Mouse (Mus musculus): ENCODE data around the gene Gm28053. TPM values are rescaled to one million over a fixed set of nuclear protein-coding genes. Genes with fewer than 3 reads are reported as not detected.

Gene Gm28053
- not detected in 2 replicates for polyA plus RNA-seq (2012; rRNA removed)

DNA sequence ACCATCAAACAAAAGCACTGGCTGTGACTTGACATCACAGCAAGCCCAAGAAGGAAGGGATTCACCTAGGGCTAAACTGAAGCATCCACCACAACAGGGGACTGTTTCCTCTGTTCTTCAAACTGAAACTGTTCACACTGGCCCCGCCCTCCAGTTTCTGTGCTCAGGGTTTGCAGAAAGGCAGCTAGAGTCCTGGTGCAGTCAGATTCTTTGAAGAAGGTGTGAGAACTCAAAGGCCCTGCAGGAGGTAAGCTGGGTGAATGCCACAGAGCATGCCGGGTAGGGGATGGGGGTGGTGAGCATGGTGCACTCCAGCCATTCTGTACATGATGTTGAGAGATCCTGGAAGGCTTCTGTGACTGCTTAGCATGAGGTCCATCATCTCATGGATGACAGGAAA is at the start of gene Gm28053, which contains the start of gene Gimap7:
Gm28053 (plus strand) TSS at position 153 of the 400 bp plus-strand sequence.
Gimap7 (plus strand) TSS at position 167 of the 400 bp plus-strand sequence.
- no peaks in the 10 kb centered on the region for H3K27me3 ChIP-seq (ENCODE audit: control insufficient read depth, insufficient read depth, low read length)
- H3K27ac ChIP-seq (ENCODE audit: insufficient read depth, low read depth, low read length): peak within 1 kb of the TSS; percentile 65
- peak within 1 kb of the TSS; percentile 58 for H3K4me3 ChIP-seq (ENCODE audit: low read depth, low read length)
- no peak for TF ChIP-seq CTCF (IDR thresholded peaks at IDR 0.05; ENCODE audit: extremely low read depth, insufficient read length, insufficient replicate concordance, low read depth, low read length)
- no peak for TF ChIP-seq POLR2A (IDR thresholded peaks at IDR 0.05; ENCODE audit: low read depth, low read length)
- 54% methylated on average over 2 of the region's 2 CpGs for WGBS
- no peaks in the 10 kb centered on the region for H3K36me3 ChIP-seq (ENCODE audit: control insufficient read depth, insufficient read depth, low read length)
- 0 out of 2 replicates have a peak, but pooled peaks cover 1% of the 10 kb centered on the region for H3K4me1 ChIP-seq (ENCODE audit: control insufficient read depth, insufficient read depth, insufficient read length, low read length)

DNA sequence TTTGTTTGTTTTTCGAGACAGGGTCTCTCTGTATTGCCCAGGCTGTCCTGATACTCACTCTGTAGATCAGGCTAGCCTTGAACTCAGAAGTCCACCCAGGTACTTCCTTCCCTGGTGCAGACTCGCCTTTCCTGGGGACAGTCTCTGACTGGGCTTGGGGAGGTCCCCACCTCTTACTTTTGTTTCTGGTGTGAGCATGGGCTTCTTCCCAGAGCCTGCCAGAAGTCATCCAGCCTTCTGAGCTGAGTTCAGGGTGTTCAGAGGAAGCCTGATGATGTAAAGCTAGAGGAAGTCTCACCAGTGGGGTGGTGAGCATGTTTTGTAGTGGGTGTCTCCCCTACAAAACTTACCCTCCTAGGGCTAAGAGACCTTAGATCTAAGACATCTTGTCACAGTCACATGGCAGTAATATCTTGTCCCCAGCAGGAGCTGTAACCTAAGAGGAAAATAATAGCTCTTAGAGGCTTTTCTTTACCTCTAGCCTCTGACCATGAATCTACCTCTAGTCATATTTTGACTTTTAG is 48.9 kb upstream of the Gm28053 start:
- TF ChIP-seq POLR2A (IDR thresholded peaks at IDR 0.05; ENCODE audit: low read depth, low read length) (no peak), CTCF (IDR thresholded peaks at IDR 0.05; ENCODE audit: extremely low read depth, insufficient read length, insufficient replicate concordance, low read depth, low read length) (no peak)
- Histone ChIP-seq H3K36me3 (ENCODE audit: control insufficient read depth, insufficient read depth, low read length) (no peaks in the 10 kb centered on the region), H3K27me3 (ENCODE audit: control insufficient read depth, insufficient read depth, low read length) (no peaks in the 10 kb centered on the region), H3K4me3 (ENCODE audit: low read depth, low read length) (no peak overlapping the region), H3K27ac (ENCODE audit: insufficient read depth, low read depth, low read length) (no peak overlapping the region), H3K4me1 (ENCODE audit: control insufficient read depth, insufficient read depth, insufficient read length, low read length) (peaks cover 8% of the 10 kb centered on the region)
- 62% methylated on average over 2 of the region's 2 CpGs for WGBS

DNA sequence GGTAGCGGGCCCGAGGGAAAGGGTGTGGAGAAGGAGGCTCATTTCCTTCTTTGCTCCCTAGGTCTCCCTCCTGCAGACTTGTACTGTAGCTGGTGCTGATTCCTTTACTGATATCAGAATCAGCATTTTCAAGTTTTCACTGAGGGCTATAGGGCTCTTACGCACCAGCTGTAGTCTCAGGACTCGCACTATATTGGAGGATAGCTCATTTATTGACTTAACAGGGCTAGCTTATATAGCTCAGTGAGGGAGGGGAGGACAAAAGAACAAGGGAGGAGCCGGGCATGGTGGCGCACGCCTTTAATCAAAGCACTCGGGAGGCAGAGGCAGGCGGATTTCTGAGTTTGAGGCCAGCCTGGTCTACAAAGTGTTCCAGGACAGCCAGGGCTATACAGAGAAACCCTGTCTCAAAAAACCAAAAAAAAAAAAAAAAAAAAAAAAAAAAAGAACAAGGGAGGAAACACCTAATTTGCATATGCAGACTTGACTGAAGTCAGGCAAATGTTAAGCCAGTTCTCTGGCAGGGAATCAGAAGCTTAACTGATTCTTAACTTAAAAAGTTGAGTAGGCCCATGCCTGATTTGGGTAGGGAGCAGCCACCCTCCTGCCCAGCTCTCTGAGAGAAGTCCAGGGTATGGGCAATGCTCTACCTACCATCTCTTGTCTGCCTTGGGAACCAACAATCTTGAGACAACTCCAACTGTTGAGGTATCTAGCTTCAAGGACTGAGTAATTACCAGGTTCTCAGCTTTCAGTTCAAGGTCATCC is 43.9 kb upstream of the Gm28053 start:
- Histone ChIP-seq H3K4me1 (ENCODE audit: control insufficient read depth, insufficient read depth, insufficient read length, low read length) (peaks cover 5% of the 10 kb centered on the region; the same call in 1 of the 2 replicates), H3K36me3 (ENCODE audit: control insufficient read depth, insufficient read depth, low read length) (peaks cover 5% of the 10 kb centered on the region; the same call in 1 of the 2 replicates), H3K27me3 (ENCODE audit: control insufficient read depth, insufficient read depth, low read length) (no peaks in the 10 kb centered on the region), H3K4me3 (ENCODE audit: low read depth, low read length) (no peak overlapping the region), H3K27ac (ENCODE audit: insufficient read depth, low read depth, low read length) (peak overlapping the region; percentile 25; the same call in 1 of the 2 replicates)
- 88% methylated on average over 9 of the region's 9 CpGs for WGBS
- TF ChIP-seq CTCF (IDR thresholded peaks at IDR 0.05; ENCODE audit: extremely low read depth, insufficient read length, insufficient replicate concordance, low read depth, low read length) (no peak), POLR2A (IDR thresholded peaks at IDR 0.05; ENCODE audit: low read depth, low read length) (no peak)

DNA sequence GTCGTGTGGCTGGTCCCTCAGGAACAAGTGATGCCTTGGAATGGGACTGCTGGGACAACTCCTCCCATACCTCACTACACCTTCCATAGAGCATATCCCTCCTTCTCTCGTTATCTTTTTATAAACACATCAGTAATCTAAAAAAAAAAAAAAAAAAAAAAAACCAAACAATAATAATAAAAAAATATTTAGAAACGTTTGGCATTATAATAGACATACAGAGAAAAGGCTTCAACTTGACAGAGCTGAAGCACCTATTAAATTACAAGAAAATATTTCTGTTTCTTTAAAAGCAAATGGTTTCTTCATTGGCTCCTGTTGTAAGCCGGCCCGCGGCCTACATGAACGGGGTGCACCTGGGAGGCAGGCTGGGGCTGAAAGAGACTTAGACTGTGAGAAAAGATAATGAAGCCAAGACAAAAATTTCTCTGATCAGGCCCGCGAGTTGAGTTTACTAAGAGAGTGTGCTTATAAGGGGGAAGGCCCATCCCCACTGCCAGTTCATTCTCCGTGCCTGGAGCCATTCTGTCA is 42.9 kb upstream of the Gm28053 start:
- WGBS: 14% methylated on average over 10 of the region's 10 CpGs
- H3K36me3 ChIP-seq (ENCODE audit: control insufficient read depth, insufficient read depth, low read length): peaks cover 5% of the 10 kb centered on the region; the same call in 1 of the 2 replicates
- peak overlapping the region; percentile 81 for H3K27ac ChIP-seq (ENCODE audit: insufficient read depth, low read depth, low read length)
- H3K27me3 ChIP-seq (ENCODE audit: control insufficient read depth, insufficient read depth, low read length): no peaks in the 10 kb centered on the region
- TF ChIP-seq POLR2A (IDR thresholded peaks at IDR 0.05; ENCODE audit: low read depth, low read length) (no peak), CTCF (IDR thresholded peaks at IDR 0.05; ENCODE audit: extremely low read depth, insufficient read length, insufficient replicate concordance, low read depth, low read length) (no peak)
- peaks cover 5% of the 10 kb centered on the region; the same call in 1 of the 2 replicates for H3K4me1 ChIP-seq (ENCODE audit: control insufficient read depth, insufficient read depth, insufficient read length, low read length)
- H3K4me3 ChIP-seq (ENCODE audit: low read depth, low read length): peak overlapping the region; percentile 68

DNA sequence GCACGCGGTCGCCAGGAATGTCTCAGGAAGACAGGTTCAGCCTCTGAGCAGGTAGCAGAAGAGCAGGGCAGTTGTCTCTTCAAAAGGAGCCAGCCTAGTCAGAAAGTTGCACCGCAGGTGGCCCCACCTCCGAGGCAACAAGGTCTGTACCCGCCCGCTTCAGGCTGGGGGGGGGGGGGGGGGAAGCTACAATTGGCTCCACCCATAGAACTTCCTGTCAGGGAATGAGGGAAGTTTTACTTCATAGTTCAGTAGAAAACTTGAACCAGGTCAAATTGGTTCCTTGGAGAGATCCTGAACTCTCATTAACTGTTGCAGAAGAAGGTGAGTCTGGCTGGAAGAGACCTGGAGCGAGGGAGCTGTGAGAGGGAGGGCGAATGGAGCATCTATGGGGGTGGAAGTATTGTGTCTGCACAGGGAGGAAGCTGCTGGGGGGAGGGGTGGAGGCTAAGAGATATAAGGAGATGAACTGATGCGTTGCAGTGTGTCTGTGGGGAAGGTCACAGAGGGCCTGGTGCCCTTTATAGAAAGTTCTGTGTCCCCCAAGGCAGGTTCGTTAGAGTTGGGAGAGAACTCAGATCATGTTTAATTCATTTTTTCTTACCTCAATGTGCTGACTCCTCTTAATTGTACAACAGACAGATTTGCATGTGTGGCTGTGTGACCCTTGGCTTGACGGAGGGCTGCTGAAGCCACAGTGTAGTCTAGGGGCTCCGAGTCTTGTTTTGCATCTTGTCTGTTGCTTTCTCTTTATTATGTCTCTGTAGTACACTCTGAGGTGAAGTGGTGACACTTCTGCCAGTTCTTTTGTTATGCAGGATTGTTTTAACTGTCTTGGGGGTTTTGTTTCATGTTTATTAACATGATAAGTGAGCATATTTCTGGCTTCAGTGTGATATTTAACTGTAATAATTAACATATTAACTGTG is 42.2 kb upstream of the Gm28053 start, which contains the start of gene Gimap9:
Gimap9 (plus strand) TSS at position 199 of the 929 bp plus-strand sequence.
- H3K27me3 ChIP-seq (ENCODE audit: control insufficient read depth, insufficient read depth, low read length): no peaks in the 10 kb centered on the region
- H3K27ac ChIP-seq (ENCODE audit: insufficient read depth, low read depth, low read length): peak within 1 kb of the TSS; percentile 81
- 11% methylated on average over 11 of the region's 13 CpGs for WGBS
- H3K36me3 ChIP-seq (ENCODE audit: control insufficient read depth, insufficient read depth, low read length): peaks cover 5% of the 10 kb centered on the region; the same call in 1 of the 2 replicates
- TF ChIP-seq POLR2A (IDR thresholded peaks at IDR 0.05; ENCODE audit: low read depth, low read length): peak; percentile 61
- TF ChIP-seq CTCF (IDR thresholded peaks at IDR 0.05; ENCODE audit: extremely low read depth, insufficient read length, insufficient replicate concordance, low read depth, low read length): no peak
- H3K4me1 ChIP-seq (ENCODE audit: control insufficient read depth, insufficient read depth, insufficient read length, low read length): peaks cover 5% of the 10 kb centered on the region; the same call in 1 of the 2 replicates
- H3K4me3 ChIP-seq (ENCODE audit: low read depth, low read length): peak within 1 kb of the TSS; percentile 68

DNA sequence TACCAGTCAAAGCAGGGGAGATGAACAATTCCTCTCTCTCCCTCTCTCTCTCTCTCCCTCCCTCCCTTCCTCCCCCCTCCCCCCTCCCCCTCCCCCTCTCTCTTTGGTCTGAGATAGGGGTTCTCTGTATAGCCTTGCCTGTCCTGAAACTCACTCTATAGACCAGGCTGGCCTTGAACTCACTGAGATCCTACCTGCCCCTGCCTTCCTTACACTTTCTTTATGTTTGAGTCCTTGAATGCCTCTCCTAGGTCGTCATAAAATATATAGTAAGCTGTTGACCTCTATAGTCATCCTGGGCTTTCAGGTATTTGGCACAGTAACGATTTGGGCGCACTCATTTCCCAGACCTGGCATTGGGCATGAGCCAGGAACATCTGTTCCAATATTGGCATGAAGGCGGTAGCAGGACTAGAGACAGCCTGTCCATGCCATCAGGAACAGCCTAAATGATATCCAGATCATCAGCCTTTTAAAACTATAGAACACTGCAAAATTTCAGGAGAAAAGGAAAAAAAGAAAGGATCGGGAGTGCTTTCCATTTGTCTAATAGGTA is 41.5 kb upstream of the Gm28053 start:
- TF ChIP-seq POLR2A (IDR thresholded peaks at IDR 0.05; ENCODE audit: low read depth, low read length) (no peak), CTCF (IDR thresholded peaks at IDR 0.05; ENCODE audit: extremely low read depth, insufficient read length, insufficient replicate concordance, low read depth, low read length) (no peak)
- H3K27me3 ChIP-seq (ENCODE audit: control insufficient read depth, insufficient read depth, low read length): no peaks in the 10 kb centered on the region
- H3K36me3 ChIP-seq (ENCODE audit: control insufficient read depth, insufficient read depth, low read length): peaks cover 5% of the 10 kb centered on the region; the same call in 1 of the 2 replicates
- H3K4me1 ChIP-seq (ENCODE audit: control insufficient read depth, insufficient read depth, insufficient read length, low read length): peaks cover 5% of the 10 kb centered on the region; the same call in 1 of the 2 replicates
- no peak overlapping the region; the same call in 1 of the 2 replicates for H3K4me3 ChIP-seq (ENCODE audit: low read depth, low read length)
- WGBS: 38% methylated on average over 5 of the region's 5 CpGs
- H3K27ac ChIP-seq (ENCODE audit: insufficient read depth, low read depth, low read length): peak overlapping the region; percentile 20
